ENCODE assay signal across 9 mouse cellular contexts in the genomic region with DNA sequence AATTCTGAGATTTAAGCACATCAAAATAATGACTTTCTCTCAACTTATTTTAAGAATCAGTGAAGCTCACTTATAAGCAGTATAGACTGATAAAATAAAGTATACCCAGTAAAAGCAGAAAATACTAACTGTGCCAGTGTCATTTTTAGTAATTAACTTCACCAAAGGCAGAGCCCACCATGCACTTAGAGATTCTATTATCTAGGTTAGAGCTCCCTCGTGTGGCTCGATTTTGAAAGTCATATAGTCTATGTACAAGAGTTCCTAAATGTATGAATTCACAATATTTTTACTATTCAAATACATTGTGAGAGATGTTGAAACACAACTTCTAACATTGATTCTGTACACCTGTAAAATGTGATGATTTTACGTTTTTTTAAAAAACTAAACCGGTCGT.
DNase-seq lines count a peak whose midpoint lies in the region; ATAC-seq and TF ChIP-seq lines count a peak whose summit lies in the region.
"Had no signal": no experiment of that assay in that cellular context is flagged by ENCODE, and none has a peak within 500 bp of the region (broad histone marks: within the 10 kb centered on the region; RNA-seq: fewer than 3 reads in every experiment).

No protein-coding gene starts in this region.

- H3K9me3 ChIP-seq in CH12.LX (replicated peaks; ENCODE audit: low read length) = no peaks in the 10 kb centered on the region
- H3K9me3 ChIP-seq in hindbrain, embryonic 16.5 days (ENCODE audit: control insufficient read depth, low read length) = no peaks in the 10 kb centered on the region
- H3K9me3 ChIP-seq: heart, embryonic 15.5 days had no signal

- ATAC-seq in common myeloid progenitor, adult 5-6 weeks (replicated peaks; ENCODE audit: low read depth, poor library complexity, severe bottlenecking) = peak; percentile 66; the same call in 1 of the 2 replicates
- ATAC-seq in hindbrain, embryonic 16.5 days = peak; percentile 86

- peak; percentile 81 for TF ChIP-seq RAD21 in CH12.LX (IDR thresholded peaks at IDR 0.05; ENCODE audit: low read depth, low read length)

- H3K4me3 ChIP-seq in CH12.LX (replicated peaks in 1 of 3; ENCODE audit: low read depth in 2 of 3, low read length in 2 of 3, poor library complexity in 1 of 3) = no peak overlapping the region
- H3K4me3 ChIP-seq in hindbrain, embryonic 16.5 days (ENCODE audit: low read length) = no peak overlapping the region
- H3K4me3 ChIP-seq: heart, embryonic 15.5 days had no signal

- 5% methylated on average over 5 of the region's 5 CpGs for WGBS in hindbrain, embryonic 16.5 days

- no peaks in the 10 kb centered on the region for H3K27me3 ChIP-seq in CH12.LX (replicated peaks)
- no peaks in the 10 kb centered on the region for H3K27me3 ChIP-seq in hindbrain, embryonic 16.5 days (replicated peaks; ENCODE audit: control insufficient read depth, insufficient read depth, low read length)
- H3K27me3 ChIP-seq: heart, embryonic 15.5 days had no signal

- no peak overlapping the region for H3K27ac ChIP-seq in CH12.LX (ENCODE audit: insufficient read depth, low read depth)
- no peak overlapping the region for H3K27ac ChIP-seq in hindbrain, embryonic 16.5 days (ENCODE audit: low read depth, low read length)
- H3K27ac ChIP-seq: heart, embryonic 15.5 days had no signal

- H3K4me1 ChIP-seq in CH12.LX (ENCODE audit: control insufficient read depth in 1 of 2, insufficient read depth in 2 of 2) = no peaks in the 10 kb centered on the region
- no peaks in the 10 kb centered on the region for H3K4me1 ChIP-seq in hindbrain, embryonic 16.5 days (ENCODE audit: control insufficient read depth, insufficient read depth, low read depth, low read length)
- H3K4me1 ChIP-seq: heart, embryonic 15.5 days had no signal

- TF ChIP-seq CTCF in CH12.LX (conservative IDR thresholded peaks at IDR 0.05 in 1 of 2, IDR thresholded peaks at IDR 0.05 in 1 of 2; ENCODE audit: low read depth in 2 of 2, low read length in 2 of 2) = peak in 1 of 2 experiments; percentile 65; a peak in 2 of 4 replicates

- dilution Hi-C loops in CH12.LX (cut with MboI; ENCODE audit: extremely low pct_ligation_motif_present, extremely low pct_unique_long_range_greater_than_20kb, low sequenced_read_pairs) = no loop called here

- peak; percentile 5 for DNase-seq in gastrocnemius, postnatal 10 days
- no peak for DNase-seq in gastrocnemius, postnatal 25 days
- DNase-seq in CH12.LX (ENCODE audit: extremely low read depth) = peak; percentile 50
- DNase-seq in mesoderm, embryonic 11.5 days (ENCODE audit: low read depth, low spot score) = peak; percentile 67
- DNase-seq in telencephalon, adult 2 months (ENCODE audit: low read depth, low spot score) = peak; percentile 34
- DNase-seq in adrenal gland, postnatal 25 days = no peak

- H3K9ac ChIP-seq in CH12.LX (ENCODE audit: insufficient read depth, low read depth) = no peak overlapping the region
- no peak overlapping the region for H3K9ac ChIP-seq in hindbrain, embryonic 16.5 days (ENCODE audit: low read depth, low read length)
- H3K9ac ChIP-seq: heart, embryonic 15.5 days had no signal

- H3K36me3 ChIP-seq in CH12.LX (replicated peaks in 1 of 2; ENCODE audit: control insufficient read depth in 1 of 2, insufficient read depth in 1 of 2, low read length in 1 of 2) = no peaks in the 10 kb centered on the region
- no peaks in the 10 kb centered on the region for H3K36me3 ChIP-seq in hindbrain, embryonic 16.5 days (ENCODE audit: control insufficient read depth, insufficient read depth, low read length)
- H3K36me3 ChIP-seq: heart, embryonic 15.5 days had no signal

- in situ Hi-C loops in CH12.LX (cut with MboI; ENCODE audit: low pct_ligation_motif_present, low pct_unique_long_range_greater_than_20kb, low sequenced_read_pairs) = no loop called here

- TF ChIP-seq EP300 in CH12.LX (IDR thresholded peaks at IDR 0.05; ENCODE audit: low read length) = no peak

- H3K4me2 ChIP-seq in CH12.LX (ENCODE audit: insufficient read depth, low read depth, poor library complexity, severe bottlenecking) = no peak overlapping the region
- no peak overlapping the region for H3K4me2 ChIP-seq in hindbrain, embryonic 16.5 days (ENCODE audit: low read length)
- H3K4me2 ChIP-seq: heart, embryonic 15.5 days had no signal

- no peak for TF ChIP-seq POLR2A in CH12.LX (IDR thresholded peaks at IDR 0.05; ENCODE audit: low read depth, low read length)

- no peaks in the 10 kb centered on the region for H3K79me2 ChIP-seq in CH12.LX (replicated peaks; ENCODE audit: control insufficient read depth, extremely low read depth, insufficient read depth, poor library complexity, severe bottlenecking)

TF ChIP-seq in CH12.LX, 34 proteins besides CTCF, POLR2A, EP300 and RAD21:
- TF ChIP-seq GABPA (IDR thresholded peaks at IDR 0.05; ENCODE audit: insufficient replicate concordance, low read depth, low read length) (no peak), JUN (IDR thresholded peaks at IDR 0.05; ENCODE audit: insufficient read depth, low read depth, low read length) (no peak), MAFK (IDR thresholded peaks at IDR 0.05; ENCODE audit: insufficient replicate concordance, low read length) (0 out of 2 replicates have a peak, but pooled peaks have one; percentile 6), ZC3H11A (IDR thresholded peaks at IDR 0.05; ENCODE audit: low read depth, low read length) (0 out of 2 replicates have a peak, but pooled peaks have one; percentile 6), CHD2 (IDR thresholded peaks at IDR 0.05; ENCODE audit: low read length) (no peak), USF2 (conservative IDR thresholded peaks at IDR 0.05; ENCODE audit: low read depth, low read length) (no peak), UBTF (IDR thresholded peaks at IDR 0.05; ENCODE audit: low read depth, low read length) (no peak), SMC3 (IDR thresholded peaks at IDR 0.05; ENCODE audit: low read depth, low read length) (peak; percentile 54)

Comparison
In these comparisons a context has a peak if more than half of its experiments do, and no peak if none do; other contexts are left out.
1. DNase-seq: peak in gastrocnemius, postnatal 10 days (single experiment), CH12.LX (single experiment), mesoderm, embryonic 11.5 days (single experiment) and telencephalon, adult 2 months (single experiment); none in gastrocnemius, postnatal 25 days (single experiment) and adrenal gland, postnatal 25 days (single experiment).